Mouse (Mus musculus) hindbrain, embryonic 16.5 days (tissue): ENCODE data around the gene Rin2. TPM values are rescaled to one million over a fixed set of nuclear protein-coding genes. Genes with fewer than 3 reads are reported as not detected.

ENCODE experiments used
- ATAC-seq: fragments of 200-750 bp; cut with Nextera tagmentation; 2 replicates; pipeline ENCODE4 v1.8.0; 2017; ENCODE audit warnings: moderate TSS enrichment, moderate library complexity
- H3K27ac ChIP-seq: fragments of 300-500 bp; sonication (generic); 2 replicates; pipeline ENCODE4 v1.5.1; 2014; ENCODE audit warnings: low read depth, mild to moderate bottlenecking, control low read depth, low read length, moderate library complexity
- H3K27me3 ChIP-seq: fragments of 300-500 bp; sonication (generic); replicated peaks from 2 replicates; pipeline ENCODE4 v1.6.1; 2014; ENCODE audit warnings: low read length; ENCODE audit not compliant: control insufficient read depth, insufficient read depth
- H3K36me3 ChIP-seq: fragments of 300-500 bp; sonication (generic); 2 replicates; pipeline ENCODE4 v1.6.1; 2014; ENCODE audit warnings: mild to moderate bottlenecking, low read length, moderate library complexity, mixed read lengths; ENCODE audit not compliant: control insufficient read depth, insufficient read depth
- H3K4me1 ChIP-seq: fragments of 300-500 bp; sonication (generic); 2 replicates; pipeline ENCODE4 v1.6.1; 2014; ENCODE audit warnings: low read depth, low read length; ENCODE audit not compliant: control insufficient read depth, insufficient read depth
- H3K4me2 ChIP-seq: fragments of 300-500 bp; sonication (generic); 2 replicates; pipeline ENCODE4 v1.6.1; 2014; ENCODE audit warnings: mild to moderate bottlenecking, low read length, control low read depth, moderate library complexity
- H3K4me3 ChIP-seq: fragments of 300-500 bp; sonication (generic); 2 replicates; pipeline ENCODE4 v1.5.1; 2014; ENCODE audit warnings: mild to moderate bottlenecking, low read length, control low read depth, moderate library complexity
- H3K9ac ChIP-seq: fragments of 300-500 bp; sonication (generic); 2 replicates; pipeline ENCODE4 v1.6.1; 2014; ENCODE audit warnings: low read depth, mild to moderate bottlenecking, control low read depth, low read length, moderate library complexity
- H3K9me3 ChIP-seq: fragments of 300-500 bp; sonication (generic); 2 replicates; pipeline ENCODE4 v1.6.1; 2014; ENCODE audit warnings: mild to moderate bottlenecking, low read length, moderate library complexity; ENCODE audit not compliant: control insufficient read depth
- WGBS: fragments of 180-500 bp; shearing (Covaris S2); extraction: QIAGEN DNeasy Blood & Tissue Kit; methylation state at CpG from one replicate; pipeline ENCODE4 v1.1.7; 2014; 5-methylcytosine and 5-hydroxymethylcytosine counted together
- polyA plus RNA-seq: library from polyadenylated mRNA; unstranded; fragments of >200 nt; fragmentation: Nextera tagmentation; extraction: Ambion mirVana; gene quantifications from 2 replicates; pipeline ENCODE4 v1.2.1, GENCODE M21; 2015

The Rin2 gene
- polyA plus RNA-seq, 1 experiment from 2014 or later: 14.6 TPM

DNA sequence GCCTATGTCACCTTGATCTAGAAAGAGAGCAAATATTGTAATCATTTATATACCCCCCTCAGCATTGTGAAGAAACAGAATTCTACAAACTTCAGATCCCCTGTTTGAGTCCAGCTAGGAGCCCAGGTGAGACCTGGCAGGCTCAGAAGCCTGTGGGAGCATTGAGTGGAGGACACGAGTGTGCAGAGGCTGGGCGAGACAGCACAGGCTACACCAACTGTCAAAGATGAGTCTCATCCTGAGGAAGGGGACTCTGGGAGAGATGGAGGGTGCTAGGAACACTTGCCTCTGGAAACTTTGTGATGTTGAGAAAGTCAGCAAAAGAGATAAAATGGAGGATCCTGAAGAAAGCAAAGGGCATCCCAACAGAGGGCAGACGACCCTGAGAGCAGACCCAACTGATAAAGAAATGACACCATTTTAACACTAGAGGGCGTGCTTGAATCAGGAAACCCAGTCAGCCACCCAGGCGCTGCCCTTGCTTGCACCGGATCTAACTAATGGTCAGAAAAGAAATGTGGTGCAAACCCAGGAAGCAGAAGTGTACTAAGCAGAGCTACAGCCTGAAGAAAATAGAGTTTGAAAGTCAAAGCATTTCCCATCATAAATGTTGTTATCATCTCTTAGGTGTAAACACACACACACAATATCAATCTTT, 24.5 kb downstream of the Rin2 start:
- no peaks in the 10 kb centered on the region for H3K4me1 ChIP-seq
- no peaks in the 10 kb centered on the region for H3K27me3 ChIP-seq
- WGBS: 29% methylated on average over 6 of the region's 6 CpGs
- ATAC-seq: peak; percentile 81
- no peak overlapping the region for H3K9ac ChIP-seq
- no peak overlapping the region for H3K27ac ChIP-seq
- no peak overlapping the region for H3K4me2 ChIP-seq
- H3K4me3 ChIP-seq: no peak overlapping the region
- H3K36me3 ChIP-seq: no peaks in the 10 kb centered on the region
- no peaks in the 10 kb centered on the region for H3K9me3 ChIP-seq

DNA sequence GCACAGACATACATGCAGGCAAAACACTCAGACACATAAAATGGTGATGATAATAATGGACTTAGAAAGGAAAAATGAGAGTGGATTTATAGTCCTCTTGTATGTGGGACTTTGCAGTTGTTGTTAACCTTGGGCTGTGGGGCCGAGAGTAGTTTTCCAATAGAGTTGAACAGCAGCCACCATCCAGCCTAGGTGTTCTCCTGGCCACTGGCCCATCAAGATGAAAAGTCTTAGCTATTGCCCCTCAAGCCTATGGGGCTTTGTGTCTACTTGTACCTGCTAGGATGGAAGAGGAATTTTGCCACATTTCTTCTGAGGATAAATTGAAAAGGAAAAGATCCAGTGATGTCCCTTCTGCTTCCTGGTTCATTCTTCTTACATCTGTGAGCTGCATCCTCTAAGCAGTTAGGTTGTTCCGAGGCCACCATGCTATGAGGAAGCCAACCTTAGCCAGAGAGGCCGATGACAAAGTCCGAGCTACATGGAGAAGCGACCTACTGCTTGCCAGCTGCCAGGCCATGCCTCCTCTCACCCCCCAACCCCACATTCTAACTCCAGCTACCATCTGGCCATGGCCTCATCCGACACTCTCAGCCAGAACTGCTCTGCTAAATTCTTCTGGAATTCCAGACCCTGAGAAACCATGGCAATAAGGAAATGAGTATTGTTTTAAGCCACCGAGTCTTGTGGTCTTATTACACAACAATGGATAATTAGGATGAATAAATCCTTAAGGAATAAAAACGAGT, 25.4 kb downstream of the Rin2 start:
- Histone ChIP-seq H3K27ac (no peak overlapping the region), H3K4me1 (no peaks in the 10 kb centered on the region), H3K4me3 (no peak overlapping the region), H3K27me3 (no peaks in the 10 kb centered on the region), H3K9me3 (no peaks in the 10 kb centered on the region), H3K4me2 (no peak overlapping the region), H3K36me3 (no peaks in the 10 kb centered on the region), H3K9ac (no peak overlapping the region)
- 55% methylated on average over 8 of the region's 8 CpGs for WGBS
- no peak for ATAC-seq

DNA sequence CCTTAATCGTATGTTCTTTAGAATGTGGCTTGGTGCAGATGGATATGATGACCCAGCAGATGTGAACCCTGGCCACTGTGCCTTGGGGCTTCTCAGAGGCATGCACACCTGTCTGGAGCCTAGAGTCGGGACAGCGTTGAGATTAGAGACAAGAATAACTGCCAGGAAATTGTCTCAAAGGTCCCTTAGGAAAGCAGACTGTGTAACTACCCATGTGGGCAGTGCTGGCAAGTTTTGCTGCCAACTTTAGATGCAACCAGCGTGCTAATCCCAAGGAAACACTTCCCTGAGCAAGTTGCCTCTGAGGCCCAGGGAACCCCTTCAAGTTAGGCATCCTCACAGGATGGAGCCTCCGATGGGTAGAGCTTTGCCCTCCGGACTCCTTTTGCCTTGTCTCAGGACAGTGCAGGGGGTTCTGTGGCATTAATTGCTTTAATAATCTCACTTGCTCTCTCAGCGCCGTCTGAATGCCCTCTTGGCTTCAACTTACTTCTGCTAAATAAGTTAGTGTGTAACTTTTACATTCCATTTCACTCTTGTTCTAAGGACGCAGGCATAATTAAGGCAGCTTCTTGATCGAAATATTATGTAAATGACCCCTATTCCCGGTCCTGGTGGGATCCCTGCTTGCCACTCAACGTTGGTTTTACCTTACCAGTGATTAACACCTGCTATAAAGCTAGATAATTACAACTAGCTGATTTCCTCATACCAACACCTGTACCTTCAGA, 26.8 kb downstream of the Rin2 start:
- Histone ChIP-seq H3K9me3 (no peaks in the 10 kb centered on the region), H3K27me3 (no peaks in the 10 kb centered on the region), H3K27ac (no peak overlapping the region), H3K4me1 (no peaks in the 10 kb centered on the region), H3K4me2 (no peak overlapping the region), H3K4me3 (no peak overlapping the region), H3K9ac (no peak overlapping the region; the same call in 1 of the 2 replicates), H3K36me3 (no peaks in the 10 kb centered on the region)
- peak; percentile 39; the same call in 1 of the 2 replicates for ATAC-seq
- 77% methylated on average over 12 of the region's 12 CpGs for WGBS

DNA sequence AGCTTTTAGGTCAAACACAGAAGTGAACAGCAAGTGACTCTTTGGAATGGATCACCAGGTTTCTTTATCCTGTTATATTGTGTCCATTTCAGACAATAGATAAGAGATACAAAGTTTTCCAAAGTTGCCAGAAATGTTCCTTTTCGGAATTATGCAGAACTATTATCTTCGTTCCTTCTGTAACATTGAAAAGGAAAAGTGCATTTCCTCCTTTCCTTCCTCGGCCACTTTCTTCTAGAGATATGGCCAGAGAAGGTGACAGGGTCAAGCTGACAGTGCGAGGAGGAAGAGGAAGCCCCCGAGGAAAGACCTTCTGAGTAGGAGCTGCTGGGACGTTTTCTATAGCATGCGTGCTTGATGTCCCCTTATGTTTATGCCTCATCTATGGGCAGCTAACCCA, 29.7 kb downstream of the Rin2 start:
- Histone ChIP-seq H3K9me3 (no peaks in the 10 kb centered on the region), H3K9ac (no peak overlapping the region), H3K27me3 (no peaks in the 10 kb centered on the region), H3K36me3 (no peaks in the 10 kb centered on the region), H3K4me2 (no peak overlapping the region), H3K27ac (no peak overlapping the region), H3K4me1 (no peaks in the 10 kb centered on the region), H3K4me3 (no peak overlapping the region)
- 86% methylated on average over 7 of the region's 7 CpGs for WGBS
- ATAC-seq: no peak

DNA sequence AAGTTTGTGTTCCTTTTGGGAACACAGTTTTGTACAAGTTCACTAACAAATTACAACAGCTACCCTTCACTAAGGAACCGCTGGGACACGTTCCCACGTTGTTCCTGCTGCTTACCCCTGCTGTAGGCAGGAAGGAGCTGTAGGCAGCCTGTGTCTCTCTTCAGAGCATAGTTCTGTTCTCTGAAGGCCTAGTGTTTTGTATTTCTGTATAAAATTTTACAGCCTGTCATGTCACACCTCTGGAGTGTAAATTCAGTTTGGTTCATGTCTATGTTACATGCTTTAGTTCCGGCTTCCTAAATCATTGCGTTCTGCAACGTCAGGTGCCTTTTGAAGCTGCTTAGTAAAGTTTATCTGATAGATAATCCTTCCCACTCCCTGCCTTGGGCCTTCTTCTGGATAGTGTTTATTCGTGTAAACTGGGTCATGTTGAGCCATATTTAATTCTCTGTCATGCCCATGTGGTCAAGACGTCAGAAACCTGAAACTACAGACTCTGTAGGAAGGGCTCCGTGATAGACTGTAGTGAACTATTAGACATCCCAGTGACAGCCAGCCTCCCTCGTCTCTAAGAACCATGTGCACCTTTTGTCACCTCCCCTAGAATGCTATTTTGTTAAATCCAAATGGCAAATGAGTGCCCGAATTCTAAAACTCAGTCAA, 34.8 kb downstream of the Rin2 start:
- Histone ChIP-seq H3K27ac (no peak overlapping the region), H3K9me3 (no peaks in the 10 kb centered on the region), H3K4me3 (no peak overlapping the region), H3K4me1 (no peaks in the 10 kb centered on the region), H3K4me2 (no peak overlapping the region), H3K9ac (no peak overlapping the region), H3K36me3 (no peaks in the 10 kb centered on the region), H3K27me3 (no peaks in the 10 kb centered on the region)
- ATAC-seq: no peak
- WGBS: 85% methylated on average over 11 of the region's 11 CpGs

DNA sequence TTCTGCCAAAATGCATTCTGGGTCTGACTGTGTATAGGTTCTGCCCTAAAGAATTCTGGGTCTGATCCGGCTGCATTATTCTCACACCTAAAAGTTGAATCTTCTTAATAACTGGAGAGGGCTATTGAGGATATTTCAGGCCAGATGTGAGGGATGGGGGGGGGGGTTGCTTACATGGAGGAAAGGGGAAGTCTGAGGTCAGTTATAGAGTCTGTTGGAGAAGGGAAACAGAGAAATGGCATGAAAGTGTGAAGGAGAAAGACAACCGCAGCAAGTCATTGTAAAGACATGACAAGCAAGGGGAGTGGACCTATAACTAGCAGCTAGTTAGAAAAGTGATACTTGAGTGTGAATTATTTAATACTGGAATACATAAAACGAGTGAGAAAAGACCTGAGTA, 36.5 kb downstream of the Rin2 start:
- no peak overlapping the region for H3K4me3 ChIP-seq
- H3K4me1 ChIP-seq: no peaks in the 10 kb centered on the region
- H3K36me3 ChIP-seq: no peaks in the 10 kb centered on the region
- 72% methylated on average over 3 of the region's 3 CpGs for WGBS
- no peaks in the 10 kb centered on the region for H3K27me3 ChIP-seq
- no peak overlapping the region for H3K27ac ChIP-seq
- no peak overlapping the region for H3K4me2 ChIP-seq
- no peaks in the 10 kb centered on the region for H3K9me3 ChIP-seq
- no peak for ATAC-seq
- no peak overlapping the region for H3K9ac ChIP-seq

DNA sequence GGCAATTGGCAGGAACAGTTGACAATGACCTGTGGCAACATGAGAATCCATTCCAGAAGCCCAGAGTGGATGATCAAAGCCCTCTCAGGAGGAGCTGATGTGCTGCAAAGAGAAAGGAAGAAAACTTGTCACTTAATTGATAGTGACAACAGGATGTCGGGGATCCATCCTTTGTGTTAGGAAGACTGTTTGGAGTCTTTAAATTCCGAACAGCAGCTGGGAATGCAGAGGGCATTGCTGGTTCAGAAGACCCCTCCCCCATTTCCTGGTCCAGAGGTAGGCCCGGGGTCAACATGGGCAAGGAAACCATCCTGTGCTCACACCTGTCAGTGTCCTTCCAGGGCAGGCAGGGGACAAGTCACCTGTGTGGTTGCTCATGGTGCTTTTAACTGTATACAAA, 37.0 kb downstream of the Rin2 start:
- no peaks in the 10 kb centered on the region for H3K4me1 ChIP-seq
- H3K4me2 ChIP-seq: no peak overlapping the region
- H3K9me3 ChIP-seq: no peaks in the 10 kb centered on the region
- no peaks in the 10 kb centered on the region for H3K36me3 ChIP-seq
- no peak overlapping the region for H3K27ac ChIP-seq
- no peaks in the 10 kb centered on the region for H3K27me3 ChIP-seq
- ATAC-seq: no peak
- 18% methylated on average over 3 of the region's 3 CpGs for WGBS
- no peak overlapping the region for H3K9ac ChIP-seq
- H3K4me3 ChIP-seq: no peak overlapping the region

DNA sequence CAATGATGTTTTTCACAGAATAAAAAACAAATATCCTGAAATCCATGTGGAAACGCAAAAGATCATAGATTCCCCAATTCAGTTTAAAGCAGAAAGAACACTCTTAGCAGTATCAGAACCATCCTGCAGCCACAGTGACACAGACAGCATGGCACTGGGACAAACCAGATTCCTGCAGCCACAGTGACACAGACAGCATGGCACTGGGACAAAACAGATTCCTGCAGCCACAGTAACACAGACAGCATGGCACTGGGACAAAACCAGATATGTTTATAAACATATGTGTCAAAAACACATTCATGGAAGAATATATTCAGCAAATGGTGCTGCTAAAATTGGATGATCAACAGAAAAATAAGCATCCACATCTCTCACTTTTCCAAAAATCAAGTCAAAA, 42.5 kb downstream of the Rin2 start:
- H3K4me2 ChIP-seq: no peak overlapping the region
- H3K27ac ChIP-seq: no peak overlapping the region
- no peaks in the 10 kb centered on the region for H3K9me3 ChIP-seq
- no peak for ATAC-seq
- H3K4me3 ChIP-seq: no peak overlapping the region
- no peaks in the 10 kb centered on the region for H3K27me3 ChIP-seq
- no peak overlapping the region for H3K9ac ChIP-seq
- H3K4me1 ChIP-seq: no peaks in the 10 kb centered on the region
- no peaks in the 10 kb centered on the region for H3K36me3 ChIP-seq
- 91% methylated on average over 1 of the region's 1 CpGs for whole genome bisulfite sequencing
